Mouse (Mus musculus) midbrain, embryonic 11.5 days (tissue): ENCODE data around the gene Galk1. TPM values are rescaled to one million over a fixed set of nuclear protein-coding genes. Genes with fewer than 3 reads are reported as not detected.

Source experiments
- ATAC-seq: fragments of 200-750 bp; cut with Nextera tagmentation; 2 replicates; pipeline ENCODE4 v1.8.0; 2017; ENCODE audit warnings: moderate TSS enrichment, moderate library complexity; ENCODE audit not compliant: low FRiP score
- DNase-seq: peaks from one replicate; pipeline ENCODE4 v3.0.0; 2015; ENCODE audit warnings: low spot score; ENCODE audit errors: missing footprints
- H3K27ac ChIP-seq: fragments of 300-500 bp; sonication (generic); 2 replicates; pipeline ENCODE4 v1.5.1; 2014; ENCODE audit warnings: low read depth, low read length
- H3K27me3 ChIP-seq: fragments of 300-500 bp; sonication (generic); 2 replicates; pipeline ENCODE4 v1.6.1; 2014; ENCODE audit warnings: mild to moderate bottlenecking, low read length, moderate library complexity, mixed read lengths; ENCODE audit not compliant: control insufficient read depth, insufficient read depth
- H3K36me3 ChIP-seq: fragments of 300-500 bp; sonication (generic); 2 replicates; pipeline ENCODE4 v1.6.1; 2014; ENCODE audit warnings: mild to moderate bottlenecking, low read length, moderate library complexity, mixed read lengths; ENCODE audit not compliant: control insufficient read depth, insufficient read depth
- H3K4me1 ChIP-seq: fragments of 300-500 bp; sonication (generic); 2 replicates; pipeline ENCODE4 v1.6.1; 2014; ENCODE audit warnings: low read length; ENCODE audit not compliant: control insufficient read depth, insufficient read depth
- H3K4me2 ChIP-seq: fragments of 300-500 bp; sonication (generic); 2 replicates; pipeline ENCODE4 v1.6.1; 2014; ENCODE audit warnings: mild to moderate bottlenecking, moderate library complexity
- H3K4me3 ChIP-seq: fragments of 300-500 bp; sonication (generic); 2 replicates; pipeline ENCODE4 v1.5.1; 2014; ENCODE audit warnings: low read depth, low read length
- H3K9ac ChIP-seq: fragments of 300-500 bp; sonication (generic); 2 replicates; pipeline ENCODE4 v1.6.1; 2014; ENCODE audit warnings: low read length
- H3K9me3 ChIP-seq: fragments of 300-500 bp; sonication (generic); 2 replicates; pipeline ENCODE4 v1.6.1; 2016; ENCODE audit warnings: low read length; ENCODE audit not compliant: control insufficient read depth
- WGBS: fragments of 180-500 bp; shearing (Covaris S2); extraction: QIAGEN DNeasy Blood & Tissue Kit; methylation state at CpG from one replicate; pipeline ENCODE4 v1.1.7; 2014; 5-methylcytosine and 5-hydroxymethylcytosine counted together
- polyA plus RNA-seq: library from polyadenylated mRNA; unstranded; fragments of >200 nt; fragmentation: Nextera tagmentation; extraction: Ambion mirVana; gene quantifications from 2 replicates; pipeline ENCODE4 v1.2.1, GENCODE M21; 2014

Galk1 gene
- polyA plus RNA-seq, 1 experiment from 2014 or later, result 93.4 TPM

- H3K36me3 ChIP-seq, result peaks cover 62% of the 10 kb centered on the region
These were observed 41.2 kb upstream of the Galk1 start for GRCm38 (mm10) chr11:116053510-116054229.

GRCm38 (mm10) chr11:116050196-116050595, 37.7 kb upstream of the Galk1 start:
- no peaks in the 10 kb centered on the region for H3K4me1 ChIP-seq
- H3K27me3 ChIP-seq, result no peaks in the 10 kb centered on the region
- H3K9me3 ChIP-seq, result no peaks in the 10 kb centered on the region
- no peak overlapping the region for H3K4me3 ChIP-seq
- no peak overlapping the region for H3K9ac ChIP-seq
- ATAC-seq, result no peak
- DNase-seq, result no peak
- no peak overlapping the region for H3K4me2 ChIP-seq
- peaks cover 46% of the 10 kb centered on the region for H3K36me3 ChIP-seq
- WGBS, result 88% methylated on average over 4 of the region's 4 CpGs
- H3K27ac ChIP-seq, result no peak overlapping the region

More at GRCm38 (mm10) chr11:116053510-116054229, 41.2 kb upstream of the Galk1 start:
- H3K27ac ChIP-seq, result no peak overlapping the region
- WGBS, result 97% methylated on average over 9 of the region's 9 CpGs
- H3K9me3 ChIP-seq, result no peaks in the 10 kb centered on the region
- no peak overlapping the region for H3K9ac ChIP-seq
- no peaks in the 10 kb centered on the region for H3K4me1 ChIP-seq
- DNase-seq (no peak), ATAC-seq (no peak)
- H3K4me2 ChIP-seq, result no peak overlapping the region
- no peaks in the 10 kb centered on the region for H3K27me3 ChIP-seq
- no peak overlapping the region for H3K4me3 ChIP-seq

- WGBS, result 94% methylated on average over 2 of the region's 2 CpGs
- no peak overlapping the region for H3K4me3 ChIP-seq
- no peaks in the 10 kb centered on the region for H3K27me3 ChIP-seq
- no peak overlapping the region for H3K9ac ChIP-seq
- peaks cover 45% of the 10 kb centered on the region for H3K36me3 ChIP-seq
- no peaks in the 10 kb centered on the region for H3K9me3 ChIP-seq
- H3K4me1 ChIP-seq, result no peaks in the 10 kb centered on the region
- DNase-seq (no peak), ATAC-seq (no peak)
- H3K27ac ChIP-seq, result no peak overlapping the region
- H3K4me2 ChIP-seq, result no peak overlapping the region
These were observed 37.1 kb upstream of the Galk1 start for GRCm38 (mm10) chr11:116049610-116050009.

- DNase-seq, result no peak
- no peaks in the 10 kb centered on the region for H3K4me1 ChIP-seq
- H3K36me3 ChIP-seq, result peaks cover 26% of the 10 kb centered on the region
- H3K27me3 ChIP-seq, result no peaks in the 10 kb centered on the region
- H3K9ac ChIP-seq, result no peak overlapping the region
- no peak overlapping the region for H3K27ac ChIP-seq
- no peak for ATAC-seq
- 96% methylated on average over 6 of the region's 6 CpGs for WGBS
- no peak overlapping the region for H3K4me2 ChIP-seq
- H3K4me3 ChIP-seq, result no peak overlapping the region
- H3K9me3 ChIP-seq, result no peaks in the 10 kb centered on the region
These were observed 32.7 kb upstream of the Galk1 start for GRCm38 (mm10) chr11:116045173-116045572.

GRCm38 (mm10) chr11:116043286-116043685, 30.8 kb upstream of the Galk1 start:
- Histone ChIP-seq H3K4me2 (no peak overlapping the region), H3K9me3 (no peaks in the 10 kb centered on the region), H3K9ac (no peak overlapping the region), H3K27ac (no peak overlapping the region), H3K4me3 (no peak overlapping the region), H3K27me3 (no peaks in the 10 kb centered on the region), H3K36me3 (peaks cover 18% of the 10 kb centered on the region), H3K4me1 (no peaks in the 10 kb centered on the region)
- DNase-seq, result no peak
- WGBS, result 96% methylated on average over 1 of the region's 1 CpGs
- no peak for ATAC-seq

GRCm38 (mm10) chr11:116042372-116043138, 30.0 kb upstream of the Galk1 start:
- DNase-seq (no peak), ATAC-seq (no peak)
- WGBS, result 92% methylated on average over 5 of the region's 5 CpGs
- Histone ChIP-seq H3K4me3 (no peak overlapping the region), H3K27me3 (no peaks in the 10 kb centered on the region), H3K9ac (no peak overlapping the region), H3K9me3 (no peaks in the 10 kb centered on the region), H3K4me2 (no peak overlapping the region), H3K36me3 (peaks cover 15% of the 10 kb centered on the region), H3K4me1 (no peaks in the 10 kb centered on the region), H3K27ac (no peak overlapping the region)

- no peak for DNase-seq
- no peak overlapping the region for H3K27ac ChIP-seq
- ATAC-seq, result no peak
- H3K36me3 ChIP-seq, result peaks cover 15% of the 10 kb centered on the region
- H3K27me3 ChIP-seq, result no peaks in the 10 kb centered on the region
- no peaks in the 10 kb centered on the region for H3K4me1 ChIP-seq
- WGBS, result 94% methylated on average over 2 of the region's 2 CpGs
- H3K4me2 ChIP-seq, result no peak overlapping the region
- H3K9ac ChIP-seq, result no peak overlapping the region
- H3K4me3 ChIP-seq, result no peak overlapping the region
- no peaks in the 10 kb centered on the region for H3K9me3 ChIP-seq
These were observed 29.3 kb upstream of the Galk1 start for GRCm38 (mm10) chr11:116041833-116042232.

- 99% methylated on average over 6 of the region's 6 CpGs for WGBS
- H3K36me3 ChIP-seq, result peaks cover 15% of the 10 kb centered on the region
- H3K27ac ChIP-seq, result no peak overlapping the region
These were observed 28.1 kb upstream of the Galk1 start for GRCm38 (mm10) chr11:116040593-116040992.

GRCm38 (mm10) chr11:116037826-116038225, 25.3 kb upstream of the Galk1 start:
- peaks cover 17% of the 10 kb centered on the region for H3K36me3 ChIP-seq
- H3K4me3 ChIP-seq, result no peak overlapping the region
- ATAC-seq (no peak), DNase-seq (peak; percentile 69)
- no peak overlapping the region for H3K4me2 ChIP-seq
- H3K9me3 ChIP-seq, result no peaks in the 10 kb centered on the region
- H3K9ac ChIP-seq, result no peak overlapping the region
- H3K27ac ChIP-seq, result no peak overlapping the region
- H3K27me3 ChIP-seq, result no peaks in the 10 kb centered on the region
- 95% methylated on average over 9 of the region's 9 CpGs for WGBS
- H3K4me1 ChIP-seq, result no peaks in the 10 kb centered on the region

More at GRCm38 (mm10) chr11:116040593-116040992, 28.1 kb upstream of the Galk1 start:
- Histone ChIP-seq H3K4me2 (no peak overlapping the region), H3K4me3 (no peak overlapping the region), H3K4me1 (no peaks in the 10 kb centered on the region), H3K27me3 (no peaks in the 10 kb centered on the region), H3K9ac (no peak overlapping the region), H3K9me3 (no peaks in the 10 kb centered on the region)
- DNase-seq (no peak), ATAC-seq (no peak)
